Mouse (Mus musculus) spleen, adult 2 months (tissue): Measurements from ENCODE around the gene Ccm2l. TPM values are rescaled to one million over a fixed set of nuclear protein-coding genes. Genes with fewer than 3 reads are reported as not detected.

ENCODE experiments used
- DNase-seq, 2 experiments: peaks; one replicate each; pipeline versions ENCODE4 v3.0.0 to v3.0.0-alpha.2; 2012 to 2021; ENCODE audit warnings: low spot score in 2 of 2, low read depth in 1 of 2
- H3K27ac ChIP-seq: fragments of 200-500 bp; 2 replicates; pipeline ENCODE4 v1.5.1; 2012; ENCODE audit warnings: low read length, inconsistent platforms; ENCODE audit not compliant: insufficient read depth
- H3K27me3 ChIP-seq: fragments of 200-500 bp; 2 replicates; pipeline ENCODE4 v1.6.1; 2012; ENCODE audit warnings: mild to moderate bottlenecking, moderate library complexity, low read length, inconsistent platforms; ENCODE audit not compliant: control insufficient read depth, insufficient read depth
- H3K36me3 ChIP-seq: fragments of 200-500 bp; 2 replicates; pipeline ENCODE4 v1.6.1; 2012; ENCODE audit warnings: mild to moderate bottlenecking, low read length, inconsistent platforms; ENCODE audit not compliant: control insufficient read depth, insufficient read depth
- H3K4me1 ChIP-seq: fragments of 200-500 bp; 2 replicates; pipeline ENCODE4 v1.6.1; 2011; ENCODE audit warnings: inconsistent platforms; ENCODE audit not compliant: control insufficient read depth, insufficient read depth, insufficient read length
- H3K4me3 ChIP-seq: fragments of 200-500 bp; 2 replicates; pipeline ENCODE4 v1.5.1; 2011; ENCODE audit warnings: mild to moderate bottlenecking, inconsistent platforms; ENCODE audit not compliant: insufficient read depth, insufficient read length; ENCODE audit errors: extremely low read depth
- CTCF ChIP-seq: fragments of 200-500 bp; IDR thresholded peaks from 2 replicates; pipeline ENCODE4 v1.5.1; 2011; ENCODE audit warnings: mild to moderate bottlenecking, inconsistent platforms; ENCODE audit not compliant: insufficient read depth, insufficient read length, insufficient replicate concordance; ENCODE audit errors: extremely low read depth
- POLR2A ChIP-seq: fragments of 200-500 bp; IDR thresholded peaks from 2 replicates; pipeline ENCODE4 v1.6.1; 2011; ENCODE audit warnings: low read depth, low read length, inconsistent platforms
- WGBS: fragments of 180-500 bp; shearing (Covaris S2); methylation state at CpG from one replicate; pipeline ENCODE4 v1.1.7; 2018; 5-methylcytosine and 5-hydroxymethylcytosine counted together
- polyA plus RNA-seq: library from polyadenylated mRNA; depleted of rRNA; stranded (reverse); fragments of >200 nt; gene quantifications from 2 replicates; pipeline ENCODE4 v1.2.3, GENCODE M21; 2012; rRNA removed

The Ccm2l gene
- polyA plus RNA-seq, 1 experiment: 19.2 TPM

DNA sequence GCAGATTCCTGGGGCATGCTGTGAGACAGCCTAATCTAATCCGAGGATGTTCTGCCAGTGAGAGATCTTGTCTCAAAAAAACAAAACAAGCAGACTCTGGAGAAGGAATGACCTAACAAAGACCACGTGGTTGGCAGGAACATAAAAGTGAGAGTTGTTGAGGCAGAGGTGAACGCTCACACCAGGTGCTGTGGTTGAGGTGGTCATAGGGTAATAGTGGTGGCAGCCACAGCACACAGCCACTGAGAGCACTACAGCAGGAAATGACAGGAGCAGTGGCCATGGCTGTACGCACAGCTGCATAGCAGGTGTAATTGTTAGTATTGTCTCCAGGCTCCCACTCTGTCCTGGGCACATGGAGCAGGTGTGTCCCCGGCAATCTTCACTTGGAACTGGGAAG is 60.1 kb downstream of the Ccm2l start:
- 15% methylated on average over 5 of the region's 5 CpGs for WGBS
- DNase-seq: peak in 1 of 2 experiments; percentile 31
- Histone ChIP-seq H3K36me3 (peaks cover 13% of the 10 kb centered on the region), H3K4me3 (no peak overlapping the region), H3K27ac (peak overlapping the region; percentile 0; the same call in 1 of the 2 replicates), H3K4me1 (peaks cover 34% of the 10 kb centered on the region; the same call in 1 of the 2 replicates), H3K27me3 (no peaks in the 10 kb centered on the region)
- TF ChIP-seq CTCF (no peak), POLR2A (no peak)

DNA sequence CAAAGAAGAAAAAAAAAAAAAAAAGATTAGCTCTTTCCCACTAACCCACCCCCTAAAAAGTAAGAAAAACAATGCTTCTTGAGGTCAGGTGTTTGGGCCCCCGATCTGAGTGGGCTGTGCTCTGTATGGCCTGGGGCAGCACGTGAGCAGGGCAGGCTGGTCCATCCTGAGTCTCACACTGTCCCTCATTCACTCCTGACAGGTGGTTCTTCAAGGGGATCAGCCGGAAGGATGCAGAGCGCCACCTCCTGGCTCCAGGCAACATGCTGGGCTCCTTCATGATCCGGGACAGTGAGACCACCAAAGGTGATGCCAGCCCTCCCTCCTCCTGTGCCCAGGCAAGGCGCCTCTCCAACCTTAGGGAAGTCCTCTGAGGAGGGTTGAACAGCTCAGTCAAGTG is 65.3 kb downstream of the Ccm2l start:
- DNase-seq: peak in 1 of 2 experiments; percentile 57
- WGBS: 40% methylated on average over 6 of the region's 6 CpGs
- TF ChIP-seq CTCF (peak; percentile 64; the same call in 1 of the 2 replicates), POLR2A (no peak)
- peaks cover 8% of the 10 kb centered on the region; the same call in 1 of the 2 replicates for H3K4me1 ChIP-seq
- H3K36me3 ChIP-seq: peaks cover 22% of the 10 kb centered on the region
- H3K27ac ChIP-seq: no peak overlapping the region
- no peaks in the 10 kb centered on the region for H3K27me3 ChIP-seq
- no peak overlapping the region for H3K4me3 ChIP-seq

Other genes with a start within 250 kb of the Ccm2l start
- 36.2 and 57.4 TPM in 2 replicates for gene Bcl2l1, start 234.2 kb upstream of the Ccm2l start, polyA plus RNA-seq
- gene Tpx2, start 218.0 kb upstream of the Ccm2l start, polyA plus RNA-seq: 2.0 and 2.2 TPM in 2 replicates
- gene Mylk2, start 154.6 kb upstream of the Ccm2l start, polyA plus RNA-seq: 0.23 and 0.34 TPM in 2 replicates
- gene Foxs1, start 132.7 kb upstream of the Ccm2l start, polyA plus RNA-seq: 12.6 and 20.1 TPM in 2 replicates
- gene Dusp15, start 114.3 kb upstream of the Ccm2l start, polyA plus RNA-seq: 0.21 and 0.48 TPM in 2 replicates
- gene Ttll9, start 103.5 kb upstream of the Ccm2l start, polyA plus RNA-seq: 0.07 and 0.09 TPM in 2 replicates
- 38.8 TPM in 2 replicates for gene Pdrg1, start 50.5 kb upstream of the Ccm2l start, polyA plus RNA-seq
- gene Xkr7, start 34.1 kb upstream of the Ccm2l start, polyA plus RNA-seq: not detected in 2 replicates
- gene Hck, start 42.5 kb downstream of the Ccm2l start, polyA plus RNA-seq: 78.9 and 92.2 TPM in 2 replicates
- 21.8 and 22.0 TPM in 2 replicates for gene Tm9sf4, start 95.3 kb downstream of the Ccm2l start, polyA plus RNA-seq
- gene Tspyl3, start 159.5 kb downstream of the Ccm2l start, polyA plus RNA-seq: 16.1 and 20.0 TPM in 2 replicates
- 10.7 and 11.3 TPM in 2 replicates for gene Plagl2, start 175.5 kb downstream of the Ccm2l start, polyA plus RNA-seq
- gene Pofut1, start 175.6 kb downstream of the Ccm2l start, polyA plus RNA-seq: 18.7 and 22.5 TPM in 2 replicates
- 5.1 and 5.6 TPM in 2 replicates for gene Kif3b, start 225.5 kb downstream of the Ccm2l start, polyA plus RNA-seq